9 mouse cellular contexts compared by ENCODE assay signal in genomic region chr6:136807395-136808013, GRCm38 (mm10). TPM values are rescaled to one million over a fixed set of nuclear protein-coding genes. Genes with fewer than 3 reads are reported as not detected.
DNase-seq lines count a peak whose midpoint lies in the region; ATAC-seq and TF ChIP-seq lines count a peak whose summit lies in the region.
"Had no signal": no experiment of that assay in that cellular context is flagged by ENCODE, and none has a peak within 500 bp of the region (broad histone marks: within the 10 kb centered on the region; RNA-seq: fewer than 3 reads in every experiment).

No protein-coding gene starts in this region.

- H3K36me3 ChIP-seq in kidney, postnatal 0 days (ENCODE audit: insufficient read depth, low read length), result peaks cover 7% of the 10 kb centered on the region
- H3K36me3 ChIP-seq in embryonic facial prominence, embryonic 11.5 days (replicated peaks; ENCODE audit: control insufficient read depth, insufficient read depth, low read depth, low read length), result peaks cover 4% of the 10 kb centered on the region; the same call in 1 of the 2 replicates
- 0 out of 2 replicates have a peak, but pooled peaks cover 5% of the 10 kb centered on the region for H3K36me3 ChIP-seq in hindbrain, embryonic 16.5 days (ENCODE audit: control insufficient read depth, insufficient read depth, low read length)
- no peaks in the 10 kb centered on the region for H3K36me3 ChIP-seq in myocyte (ENCODE audit: control insufficient read depth, insufficient read depth)

- TF ChIP-seq CTCF in kidney, postnatal 0 days (IDR thresholded peaks at IDR 0.05; ENCODE audit: low read depth), result no peak

- H3K79me2 ChIP-seq in myocyte (ENCODE audit: control insufficient read depth, insufficient read depth), result peaks cover 18% of the 10 kb centered on the region

- peak overlapping the region; percentile 13; the same call in 1 of the 2 replicates for H3K27ac ChIP-seq in kidney, postnatal 0 days
- peak overlapping the region; percentile 62 for H3K27ac ChIP-seq in embryonic facial prominence, embryonic 11.5 days (replicated peaks; ENCODE audit: low read depth, low read length)
- H3K27ac ChIP-seq in hindbrain, embryonic 16.5 days (ENCODE audit: low read depth, low read length), result peak overlapping the region; percentile 76

- peak overlapping the region; percentile 1; the same call in 1 of the 2 replicates for H3K9ac ChIP-seq in kidney, postnatal 0 days (ENCODE audit: low read depth, low read length)
- peak overlapping the region; percentile 52 for H3K9ac ChIP-seq in embryonic facial prominence, embryonic 11.5 days (replicated peaks; ENCODE audit: low read length)
- peak overlapping the region; percentile 56 for H3K9ac ChIP-seq in hindbrain, embryonic 16.5 days (ENCODE audit: low read depth, low read length)

- no peak for TF ChIP-seq POLR2A in myocyte (IDR thresholded peaks at IDR 0.05; ENCODE audit: insufficient read length, low read depth)

- ATAC-seq in kidney, postnatal 0 days (replicated peaks; ENCODE audit: low FRiP score, low read depth), result no peak
- ATAC-seq in embryonic facial prominence, embryonic 11.5 days (replicated peaks; ENCODE audit: insufficient number of reproducible peaks, low FRiP score, low TSS enrichment, low read depth), result peak; percentile 2; the same call in 1 of the 2 replicates
- ATAC-seq in hindbrain, embryonic 16.5 days, result peak; percentile 1; the same call in 1 of the 2 replicates

- DNase-seq in kidney, postnatal 0 days (ENCODE audit: low spot score), result no peak
- no peak for DNase-seq in kidney, adult 9 months
- peak; percentile 12 for DNase-seq in embryonic facial prominence, embryonic 11.5 days (ENCODE audit: low spot score)
- DNase-seq in spleen, adult 12 weeks (ENCODE audit: low spot score), result no peak
- DNase-seq in frontal cortex, postnatal 25 days (ENCODE audit: low spot score in 2 of 2), result no peak
- no peak for DNase-seq in spleen, adult 18-20 months

- H3K4me1 ChIP-seq in kidney, postnatal 0 days (replicated peaks; ENCODE audit: insufficient read depth, low read length), result peaks cover 7% of the 10 kb centered on the region
- no peaks in the 10 kb centered on the region for H3K4me1 ChIP-seq in embryonic facial prominence, embryonic 11.5 days (ENCODE audit: control insufficient read depth, insufficient read depth, low read length)
- H3K4me1 ChIP-seq in hindbrain, embryonic 16.5 days (ENCODE audit: control insufficient read depth, insufficient read depth, low read depth, low read length), result peaks cover 26% of the 10 kb centered on the region

- H3K27me3 ChIP-seq in kidney, postnatal 0 days (ENCODE audit: insufficient read depth, low read length), result no peaks in the 10 kb centered on the region
- H3K27me3 ChIP-seq in embryonic facial prominence, embryonic 11.5 days (ENCODE audit: control insufficient read depth, insufficient read depth, low read length), result no peaks in the 10 kb centered on the region
- H3K27me3 ChIP-seq in hindbrain, embryonic 16.5 days (replicated peaks; ENCODE audit: control insufficient read depth, insufficient read depth, low read length), result no peaks in the 10 kb centered on the region
- no peaks in the 10 kb centered on the region for H3K27me3 ChIP-seq in myocyte (ENCODE audit: control insufficient read depth, insufficient read depth, insufficient read length)

- peak overlapping the region; percentile 61; the same call in 1 of the 2 replicates for H3K4me3 ChIP-seq in kidney, postnatal 0 days (replicated peaks; ENCODE audit: low read depth, low read length)
- peak overlapping the region; percentile 63 for H3K4me3 ChIP-seq in embryonic facial prominence, embryonic 11.5 days (ENCODE audit: low read depth, low read length)
- peak overlapping the region; percentile 83 for H3K4me3 ChIP-seq in hindbrain, embryonic 16.5 days (ENCODE audit: low read length)
- H3K4me3 ChIP-seq in myocyte, result peak overlapping the region; percentile 72

- H3K4me2 ChIP-seq in kidney, postnatal 0 days (ENCODE audit: low read length), result peak overlapping the region; percentile 87
- peak overlapping the region; percentile 37 for H3K4me2 ChIP-seq in embryonic facial prominence, embryonic 11.5 days (ENCODE audit: low read depth, low read length)
- peak overlapping the region; percentile 82 for H3K4me2 ChIP-seq in hindbrain, embryonic 16.5 days (ENCODE audit: low read length)
- H3K4me2 ChIP-seq in myocyte (ENCODE audit: low read depth), result peak overlapping the region; percentile 74

- 48% methylated on average over 18 of the region's 18 CpGs for WGBS in kidney, postnatal 0 days
- 22% methylated on average over 18 of the region's 18 CpGs for WGBS in embryonic facial prominence, embryonic 11.5 days
- WGBS in hindbrain, embryonic 16.5 days, result 26% methylated on average over 18 of the region's 18 CpGs

- peak overlapping the region; percentile 53 for H3ac ChIP-seq in myocyte (ENCODE audit: control insufficient read depth, insufficient read length)

- H3K9me3 ChIP-seq in kidney, postnatal 0 days (replicated peaks; ENCODE audit: low read length), result no peaks in the 10 kb centered on the region
- no peaks in the 10 kb centered on the region for H3K9me3 ChIP-seq in embryonic facial prominence, embryonic 11.5 days (replicated peaks; ENCODE audit: control insufficient read depth, low read length)
- H3K9me3 ChIP-seq in hindbrain, embryonic 16.5 days (ENCODE audit: control insufficient read depth, low read length), result no peaks in the 10 kb centered on the region

TF ChIP-seq in myocyte, 11 proteins besides CTCF, POLR2A, EP300 and RAD21:
- TF ChIP-seq TCF3 (IDR thresholded peaks at IDR 0.05; ENCODE audit: insufficient read length, low read depth), result no peak
- TF ChIP-seq MAX (IDR thresholded peaks at IDR 0.05; ENCODE audit: low read depth), result no peak

RNA-seq across cellular contexts. Expression of gene H2afj, which starts 0.5 kb away (rescaled TPM):
- polyA plus RNA-seq in kidney, postnatal 0 days (2015; fragmentation: Nextera tagmentation; extraction: Ambion mirVana), result 168 and 180 TPM in 2 replicates
- polyA plus RNA-seq in embryonic facial prominence, embryonic 11.5 days (2014; fragmentation: Nextera tagmentation; extraction: Ambion mirVana), result 87.8 and 89.1 TPM in 2 replicates
- 101 and 104 TPM in 2 replicates for polyA plus RNA-seq in hindbrain, embryonic 16.5 days (2015; fragmentation: Nextera tagmentation; extraction: Ambion mirVana)
- polyA plus RNA-seq in myocyte (2012; fragmentation: generic; extraction: Trizol), result 254 TPM

RNA-seq across cellular contexts. Expression of gene Hist4h4, which starts 3.3 kb away (rescaled TPM):
- polyA plus RNA-seq in kidney, postnatal 0 days (2015; fragmentation: Nextera tagmentation; extraction: Ambion mirVana), result 0.64 and 0.88 TPM in 2 replicates
- polyA plus RNA-seq in embryonic facial prominence, embryonic 11.5 days (2014; fragmentation: Nextera tagmentation; extraction: Ambion mirVana), result 0.46 and 0.56 TPM in 2 replicates
- polyA plus RNA-seq in hindbrain, embryonic 16.5 days (2015; fragmentation: Nextera tagmentation; extraction: Ambion mirVana), result 0.35 and 0.54 TPM in 2 replicates
- 0.31 TPM for polyA plus RNA-seq in myocyte (2012; fragmentation: generic; extraction: Trizol)

RNA-seq across cellular contexts. Expression of gene BC049715, which starts 19.9 kb away (rescaled TPM):
- 1.6 and 2.1 TPM in 2 replicates for polyA plus RNA-seq in kidney, postnatal 0 days (2015; fragmentation: Nextera tagmentation; extraction: Ambion mirVana)
- polyA plus RNA-seq in embryonic facial prominence, embryonic 11.5 days (2014; fragmentation: Nextera tagmentation; extraction: Ambion mirVana), result 0.96 and 1.1 TPM in 2 replicates
- 1.0 and 1.3 TPM in 2 replicates for polyA plus RNA-seq in hindbrain, embryonic 16.5 days (2015; fragmentation: Nextera tagmentation; extraction: Ambion mirVana)
- 0.10 TPM for polyA plus RNA-seq in myocyte (2012; fragmentation: generic; extraction: Trizol)

RNA-seq across cellular contexts. Expression of gene Wbp11, which starts 20.5 kb away (rescaled TPM):
- 76.4 and 82.9 TPM in 2 replicates for polyA plus RNA-seq in kidney, postnatal 0 days (2015; fragmentation: Nextera tagmentation; extraction: Ambion mirVana)
- 140 and 146 TPM in 2 replicates for polyA plus RNA-seq in embryonic facial prominence, embryonic 11.5 days (2014; fragmentation: Nextera tagmentation; extraction: Ambion mirVana)
- 65.6 and 78.1 TPM in 2 replicates for polyA plus RNA-seq in hindbrain, embryonic 16.5 days (2015; fragmentation: Nextera tagmentation; extraction: Ambion mirVana)
- polyA plus RNA-seq in myocyte (2012; fragmentation: generic; extraction: Trizol), result 44.6 TPM

RNA-seq across cellular contexts. Expression of gene Gucy2c, which starts 25.9 kb away (rescaled TPM):
- polyA plus RNA-seq in kidney, postnatal 0 days (2015; fragmentation: Nextera tagmentation; extraction: Ambion mirVana), result 0.04 and 0.11 TPM in 2 replicates
- polyA plus RNA-seq in embryonic facial prominence, embryonic 11.5 days (2014; fragmentation: Nextera tagmentation; extraction: Ambion mirVana), result 0.14 and 0.29 TPM in 2 replicates
- 0.10 and 0.19 TPM in 2 replicates for polyA plus RNA-seq in hindbrain, embryonic 16.5 days (2015; fragmentation: Nextera tagmentation; extraction: Ambion mirVana)
- 0.01 TPM for polyA plus RNA-seq in myocyte (2012; fragmentation: generic; extraction: Trizol)
- polyA plus RNA-seq: adrenal gland, adult 2 months had no signal

Comparison
In these comparisons a context has a peak if more than half of its experiments do, and no peak if none do; other contexts are left out.
1. H3K27ac ChIP-seq: peak in every context shown above with its lines; median percentile 76 in hindbrain, embryonic 16.5 days; 62 in embryonic facial prominence, embryonic 11.5 days; 13 in kidney, postnatal 0 days.
2. H3K4me2 ChIP-seq: peak in every context shown above with its lines; median percentile 87 in kidney, postnatal 0 days; 82 in hindbrain, embryonic 16.5 days; 74 in myocyte; 37 in embryonic facial prominence, embryonic 11.5 days.
3. H3K9ac ChIP-seq: peak in every context shown above with its lines; median percentile 56 in hindbrain, embryonic 16.5 days; 52 in embryonic facial prominence, embryonic 11.5 days; 1 in kidney, postnatal 0 days.